Mouse (Mus musculus): ENCODE results near the gene Chd6. TPM values are rescaled to one million over a fixed set of nuclear protein-coding genes. Genes with fewer than 3 reads are reported as not detected.
"Not testable (repeated sequence)": the region's sequence is repeated elsewhere in the genome, so short reads cannot be mapped to it uniquely, and the experiment has no call there.

The Chd6 gene
- polyA plus RNA-seq, 1 experiment from 2014 or later, result 29.8 TPM

- H3K36me3 ChIP-seq (ENCODE audit: control insufficient read depth, insufficient read depth, low read length), result peaks cover 41% of the 10 kb centered on the region
These were observed 130.2 kb downstream of the Chd6 start for GRCm38 (mm10) chr2:160978651-160979050.

GRCm38 (mm10) chr2:160977248-160977647, 131.6 kb downstream of the Chd6 start:
- WGBS, result 66% methylated on average over 1 of the region's 1 CpGs
- Histone ChIP-seq H3K4me1 (ENCODE audit: control insufficient read depth, insufficient read depth, low read depth, low read length) (no peaks in the 10 kb centered on the region), H3K27ac (ENCODE audit: low read depth, low read length) (no peak overlapping the region), H3K27me3 (replicated peaks; ENCODE audit: control insufficient read depth, insufficient read depth, low read length) (no peaks in the 10 kb centered on the region), H3K36me3 (ENCODE audit: control insufficient read depth, insufficient read depth, low read length) (peaks cover 32% of the 10 kb centered on the region), H3K9me3 (ENCODE audit: control insufficient read depth, low read length) (no peaks in the 10 kb centered on the region), H3K4me3 (ENCODE audit: low read length) (no peak overlapping the region), H3K9ac (ENCODE audit: low read depth, low read length) (no peak overlapping the region), H3K4me2 (ENCODE audit: low read length) (no peak overlapping the region)
- ATAC-seq, result no peak

More at GRCm38 (mm10) chr2:160978651-160979050, 130.2 kb downstream of the Chd6 start:
- H3K4me3 ChIP-seq (ENCODE audit: low read length), result no peak overlapping the region
- no peak overlapping the region for H3K27ac ChIP-seq (ENCODE audit: low read depth, low read length)
- no peak overlapping the region for H3K9ac ChIP-seq (ENCODE audit: low read depth, low read length)
- no peak overlapping the region for H3K4me2 ChIP-seq (ENCODE audit: low read length)
- no CpG with 5 or more reads among the region's 1 CpGs for WGBS
- H3K9me3 ChIP-seq (ENCODE audit: control insufficient read depth, low read length), result no peaks in the 10 kb centered on the region
- ATAC-seq, result no peak
- H3K4me1 ChIP-seq (ENCODE audit: control insufficient read depth, insufficient read depth, low read depth, low read length), result no peaks in the 10 kb centered on the region
- H3K27me3 ChIP-seq (replicated peaks; ENCODE audit: control insufficient read depth, insufficient read depth, low read length), result no peaks in the 10 kb centered on the region

GRCm38 (mm10) chr2:160973648-160974215, 135.1 kb downstream of the Chd6 start:
- H3K36me3 ChIP-seq (ENCODE audit: control insufficient read depth, insufficient read depth, low read length), result peaks cover 10% of the 10 kb centered on the region; the same call in 1 of the 2 replicates
- H3K27me3 ChIP-seq (replicated peaks; ENCODE audit: control insufficient read depth, insufficient read depth, low read length), result no peaks in the 10 kb centered on the region
- H3K4me2 ChIP-seq (ENCODE audit: low read length), result no peak overlapping the region
- H3K9me3 ChIP-seq (ENCODE audit: control insufficient read depth, low read length), result no peaks in the 10 kb centered on the region
- H3K4me3 ChIP-seq (ENCODE audit: low read length), result no peak overlapping the region
- no peak for ATAC-seq
- H3K9ac ChIP-seq (ENCODE audit: low read depth, low read length), result no peak overlapping the region
- no peaks in the 10 kb centered on the region for H3K4me1 ChIP-seq (ENCODE audit: control insufficient read depth, insufficient read depth, low read depth, low read length)
- no peak overlapping the region for H3K27ac ChIP-seq (ENCODE audit: low read depth, low read length)
- 84% methylated on average over 5 of the region's 5 CpGs for WGBS

GRCm38 (mm10) chr2:160972103-160972792, 136.6 kb downstream of the Chd6 start:
- no peaks in the 10 kb centered on the region for H3K9me3 ChIP-seq (ENCODE audit: control insufficient read depth, low read length)
- peak overlapping the region; percentile 36; the same call in 1 of the 2 replicates for H3K27ac ChIP-seq (ENCODE audit: low read depth, low read length)
- H3K4me1 ChIP-seq (ENCODE audit: control insufficient read depth, insufficient read depth, low read depth, low read length), result no peaks in the 10 kb centered on the region
- peak; percentile 67 for ATAC-seq
- no peak overlapping the region for H3K4me2 ChIP-seq (ENCODE audit: low read length)
- no peaks in the 10 kb centered on the region for H3K27me3 ChIP-seq (replicated peaks; ENCODE audit: control insufficient read depth, insufficient read depth, low read length)
- no peak overlapping the region for H3K4me3 ChIP-seq (ENCODE audit: low read length)
- WGBS, result 81% methylated on average over 7 of the region's 7 CpGs
- H3K9ac ChIP-seq (ENCODE audit: low read depth, low read length), result no peak overlapping the region
- peaks cover 13% of the 10 kb centered on the region for H3K36me3 ChIP-seq (ENCODE audit: control insufficient read depth, insufficient read depth, low read length)

GRCm38 (mm10) chr2:160962149-160962548, 146.7 kb downstream of the Chd6 start:
- H3K27me3 ChIP-seq (replicated peaks; ENCODE audit: control insufficient read depth, insufficient read depth, low read length), result no peaks in the 10 kb centered on the region
- no peaks in the 10 kb centered on the region for H3K4me1 ChIP-seq (ENCODE audit: control insufficient read depth, insufficient read depth, low read depth, low read length)
- no peak overlapping the region for H3K27ac ChIP-seq (ENCODE audit: low read depth, low read length)
- whole genome bisulfite sequencing, result 98% methylated on average over 1 of the region's 1 CpGs
- H3K9ac ChIP-seq (ENCODE audit: low read depth, low read length), result no peak overlapping the region
- no peak overlapping the region for H3K4me2 ChIP-seq (ENCODE audit: low read length)
- H3K9me3 ChIP-seq (ENCODE audit: control insufficient read depth, low read length), result no peaks in the 10 kb centered on the region
- no peak for ATAC-seq
- H3K36me3 ChIP-seq (ENCODE audit: control insufficient read depth, insufficient read depth, low read length), result peaks cover 41% of the 10 kb centered on the region
- no peak overlapping the region for H3K4me3 ChIP-seq (ENCODE audit: low read length)

- Histone ChIP-seq H3K9ac (ENCODE audit: low read depth, low read length) (no peak overlapping the region), H3K27ac (ENCODE audit: low read depth, low read length) (no peak overlapping the region), H3K4me2 (ENCODE audit: low read length) (no peak overlapping the region), H3K4me3 (ENCODE audit: low read length) (no peak overlapping the region), H3K36me3 (ENCODE audit: control insufficient read depth, insufficient read depth, low read length) (peaks cover 39% of the 10 kb centered on the region), H3K4me1 (ENCODE audit: control insufficient read depth, insufficient read depth, low read depth, low read length) (no peaks in the 10 kb centered on the region), H3K27me3 (replicated peaks; ENCODE audit: control insufficient read depth, insufficient read depth, low read length) (no peaks in the 10 kb centered on the region), H3K9me3 (ENCODE audit: control insufficient read depth, low read length) (no peaks in the 10 kb centered on the region)
- WGBS, result 92% methylated on average over 6 of the region's 6 CpGs
- ATAC-seq, result no peak
These were observed 147.8 kb downstream of the Chd6 start for GRCm38 (mm10) chr2:160960956-160961646.

GRCm38 (mm10) chr2:160959901-160960300, 149.0 kb downstream of the Chd6 start:
- no peaks in the 10 kb centered on the region for H3K27me3 ChIP-seq (replicated peaks; ENCODE audit: control insufficient read depth, insufficient read depth, low read length)
- ATAC-seq, result no peak
- peaks cover 42% of the 10 kb centered on the region for H3K36me3 ChIP-seq (ENCODE audit: control insufficient read depth, insufficient read depth, low read length)
- 95% methylated on average over 5 of the region's 5 CpGs for WGBS
- no peak overlapping the region for H3K4me2 ChIP-seq (ENCODE audit: low read length)
- H3K9me3 ChIP-seq (ENCODE audit: control insufficient read depth, low read length), result no peaks in the 10 kb centered on the region
- no peaks in the 10 kb centered on the region for H3K4me1 ChIP-seq (ENCODE audit: control insufficient read depth, insufficient read depth, low read depth, low read length)
- H3K27ac ChIP-seq (ENCODE audit: low read depth, low read length), result no peak overlapping the region
- no peak overlapping the region for H3K4me3 ChIP-seq (ENCODE audit: low read length)
- H3K9ac ChIP-seq (ENCODE audit: low read depth, low read length), result no peak overlapping the region

- H3K36me3 ChIP-seq (ENCODE audit: control insufficient read depth, insufficient read depth, low read length), result peaks cover 44% of the 10 kb centered on the region
- no peak for ATAC-seq
- WGBS, result 94% methylated on average over 5 of the region's 5 CpGs
These were observed 150.1 kb downstream of the Chd6 start for GRCm38 (mm10) chr2:160958737-160959136.

GRCm38 (mm10) chr2:160957801-160958200, 151.1 kb downstream of the Chd6 start:
- H3K4me3 ChIP-seq (ENCODE audit: low read length); H3K27me3 ChIP-seq (replicated peaks; ENCODE audit: control insufficient read depth, insufficient read depth, low read length); H3K4me2 ChIP-seq (ENCODE audit: low read length); H3K4me1 ChIP-seq (ENCODE audit: control insufficient read depth, insufficient read depth, low read depth, low read length); H3K9ac ChIP-seq (ENCODE audit: low read depth, low read length); H3K27ac ChIP-seq (ENCODE audit: low read depth, low read length); H3K9me3 ChIP-seq (ENCODE audit: control insufficient read depth, low read length); ATAC-seq: not testable (repeated sequence)
- peaks cover 43% of the 10 kb centered on the region for H3K36me3 ChIP-seq (ENCODE audit: control insufficient read depth, insufficient read depth, low read length)

More at GRCm38 (mm10) chr2:160958737-160959136, 150.1 kb downstream of the Chd6 start:
- H3K4me3 ChIP-seq (ENCODE audit: low read length), result no peak overlapping the region
- no peak overlapping the region for H3K9ac ChIP-seq (ENCODE audit: low read depth, low read length)
- H3K4me2 ChIP-seq (ENCODE audit: low read length), result no peak overlapping the region
- no peak overlapping the region for H3K27ac ChIP-seq (ENCODE audit: low read depth, low read length)
- no peaks in the 10 kb centered on the region for H3K9me3 ChIP-seq (ENCODE audit: control insufficient read depth, low read length)
- H3K27me3 ChIP-seq (replicated peaks; ENCODE audit: control insufficient read depth, insufficient read depth, low read length), result no peaks in the 10 kb centered on the region
- H3K4me1 ChIP-seq (ENCODE audit: control insufficient read depth, insufficient read depth, low read depth, low read length), result no peaks in the 10 kb centered on the region
